Mouse (Mus musculus) MEL (cell line): Measurements from ENCODE around the gene Iqsec3. TPM values are rescaled to one million over a fixed set of nuclear protein-coding genes. Genes with fewer than 3 reads are reported as not detected.

ENCODE experiments used
- DNase-seq: peaks from one replicate; pipeline ENCODE4 v3.0.0; 2011; ENCODE audit warnings: low read depth, low spot score
- H3K27ac ChIP-seq: 2 replicates; pipeline ENCODE4 v1.5.1; 2012; ENCODE audit warnings: low read depth, mild to moderate bottlenecking, control low read depth, low read length, moderate library complexity; ENCODE audit not compliant: control insufficient read depth
- H3K27me3 ChIP-seq, 2 experiments: fragments of 150-350 bp in 1 of 2; sonication (generic) in 1 of 2; 2 replicates each; pipeline ENCODE4 v1.6.1; 2012; ENCODE audit warnings: low read length in 2 of 2, mild to moderate bottlenecking in 2 of 2, improper control_type of control experiment in 1 of 2, moderate library complexity in 1 of 2; ENCODE audit not compliant: insufficient read depth in 2 of 2, control insufficient read depth in 1 of 2
- H3K36me3 ChIP-seq, 2 experiments: 2 replicates each; pipeline ENCODE4 v1.6.1; 2012 to 2014; ENCODE audit warnings: low read length in 2 of 2, improper control_type of control experiment in 1 of 2, inconsistent platforms in 1 of 2, mild to moderate bottlenecking in 1 of 2; ENCODE audit not compliant: insufficient read depth in 2 of 2, control insufficient read depth in 1 of 2
- H3K4me1 ChIP-seq, 2 experiments: fragments of 150-350 bp in 1 of 2; sonication (generic) in 1 of 2; 2 replicates each; pipeline ENCODE4 v1.6.1; 2012; ENCODE audit warnings: low read length in 2 of 2, improper control_type of control experiment in 1 of 2, mild to moderate bottlenecking in 1 of 2; ENCODE audit not compliant: insufficient read depth in 2 of 2, control insufficient read depth in 1 of 2
- H3K4me3 ChIP-seq, 2 experiments: fragments of 150-350 bp in 1 of 2; sonication (generic) in 1 of 2; 2 replicates each; pipeline ENCODE4 v1.5.1; 2012; ENCODE audit warnings: low read depth in 2 of 2, low read length in 2 of 2, mild to moderate bottlenecking in 2 of 2, moderate library complexity in 2 of 2, control low read depth in 1 of 2, improper control_type of control experiment in 1 of 2; ENCODE audit not compliant: control insufficient read depth in 1 of 2, insufficient read depth in 1 of 2
- H3K79me2 ChIP-seq: 2 replicates; pipeline ENCODE4 v1.6.1; 2012; ENCODE audit warnings: mild to moderate bottlenecking, low read length, moderate library complexity; ENCODE audit not compliant: control insufficient read depth, poor library complexity, insufficient read depth
- H3K9ac ChIP-seq: 2 replicates; pipeline ENCODE4 v1.6.1; 2012; ENCODE audit warnings: low read depth, mild to moderate bottlenecking, control low read depth, low read length, moderate library complexity; ENCODE audit not compliant: control insufficient read depth, poor library complexity, severe bottlenecking
- H3K9me3 ChIP-seq: fragments of 150-350 bp; sonication (generic); replicated peaks from 2 replicates; pipeline ENCODE4 v1.6.1; 2012; ENCODE audit warnings: mild to moderate bottlenecking, low read length, improper control_type of control experiment, moderate library complexity; ENCODE audit not compliant: insufficient read depth
- BHLHE40 ChIP-seq: IDR thresholded peaks from 2 replicates; pipeline ENCODE4 v1.6.1; 2012; ENCODE audit warnings: low read depth, mild to moderate bottlenecking, inconsistent platforms, low read length, improper control_type of control experiment, borderline replicate concordance
- CTCF ChIP-seq, 3 experiments: IDR thresholded peaks in 2 of 3; conservative IDR thresholded peaks in 1 of 3; 2 replicates each; pipeline ENCODE4 v1.5.1; 2011 to 2012; ENCODE audit warnings: low read length in 3 of 3, low read depth in 2 of 3, mild to moderate bottlenecking in 2 of 3, improper control_type of control experiment in 1 of 3, inconsistent platforms in 1 of 3, mixed read lengths in 1 of 3, moderate library complexity in 1 of 3; ENCODE audit not compliant: control insufficient read depth in 1 of 3, insufficient read depth in 1 of 3, poor library complexity in 1 of 3, severe bottlenecking in 1 of 3
- ELF1 ChIP-seq: IDR thresholded peaks from 2 replicates; pipeline ENCODE4 v1.6.1; 2014; ENCODE audit warnings: low read depth, mild to moderate bottlenecking, inconsistent platforms, low read length, improper control_type of control experiment, moderate library complexity
- KAT2A ChIP-seq: conservative IDR thresholded peaks from 2 replicates; pipeline ENCODE4 v1.6.1; 2012; ENCODE audit warnings: low read depth, low read length, improper control_type of control experiment, inconsistent platforms
- MAFK ChIP-seq: IDR thresholded peaks from 2 replicates; pipeline ENCODE4 v1.6.1; 2011; ENCODE audit warnings: low read depth, mild to moderate bottlenecking, low read length, improper control_type of control experiment, borderline replicate concordance
- MEF2A ChIP-seq: IDR thresholded peaks from 2 replicates; pipeline ENCODE4 v1.6.1; 2014; ENCODE audit warnings: low read depth, mild to moderate bottlenecking, inconsistent platforms, low read length, improper control_type of control experiment; ENCODE audit not compliant: poor library complexity, insufficient replicate concordance, severe bottlenecking; ENCODE audit errors: extremely low read depth
- MXI1 ChIP-seq: IDR thresholded peaks from 2 replicates; pipeline ENCODE4 v1.6.1; 2011; ENCODE audit warnings: mild to moderate bottlenecking, low read depth, low read length, improper control_type of control experiment
- MYC ChIP-seq: IDR thresholded peaks from 2 replicates; pipeline ENCODE4 v1.6.1; 2011; ENCODE audit warnings: low read depth, mild to moderate bottlenecking, low read length, improper control_type of control experiment, moderate library complexity
- NELFE ChIP-seq: IDR thresholded peaks from 2 replicates; pipeline ENCODE4 v1.6.1; 2011; ENCODE audit warnings: low read depth, low read length, improper control_type of control experiment
- NRF1 ChIP-seq: IDR thresholded peaks from 2 replicates; pipeline ENCODE4 v1.6.1; 2014; ENCODE audit warnings: low read depth, mild to moderate bottlenecking, inconsistent platforms, low read length, improper control_type of control experiment, moderate library complexity; ENCODE audit not compliant: poor library complexity, insufficient read depth, severe bottlenecking
- POLR2AphosphoS2 ChIP-seq: IDR thresholded peaks from 2 replicates; pipeline ENCODE4 v1.6.1; 2011; ENCODE audit warnings: low read length, improper control_type of control experiment
- POLR2AphosphoS5 ChIP-seq: IDR thresholded peaks from 2 replicates; pipeline ENCODE4 v1.6.1; 2012; ENCODE audit warnings: low read depth, borderline replicate concordance, mild to moderate bottlenecking, inconsistent platforms, low read length, moderate library complexity, mixed read lengths
- RAD21 ChIP-seq: IDR thresholded peaks from 2 replicates; pipeline ENCODE4 v1.6.1; 2011; ENCODE audit warnings: mild to moderate bottlenecking, low read depth, low read length, improper control_type of control experiment
- SIN3A ChIP-seq: IDR thresholded peaks from 2 replicates; pipeline ENCODE4 v1.6.1; 2012; ENCODE audit warnings: low read length, improper control_type of control experiment, inconsistent platforms
- UBTF ChIP-seq: IDR thresholded peaks from 2 replicates; pipeline ENCODE4 v1.6.1; 2012; ENCODE audit warnings: low read depth, mild to moderate bottlenecking, inconsistent platforms, low read length, improper control_type of control experiment, moderate library complexity, borderline replicate concordance; ENCODE audit not compliant: insufficient read depth
- USF1 ChIP-seq: IDR thresholded peaks from 2 replicates; pipeline ENCODE4 v1.6.1; 2014; ENCODE audit warnings: low read depth, mild to moderate bottlenecking, inconsistent platforms, low read length, improper control_type of control experiment, moderate library complexity
- ZKSCAN1 ChIP-seq: IDR thresholded peaks from 2 replicates; pipeline ENCODE4 v1.6.1; 2012; ENCODE audit warnings: low read depth, mild to moderate bottlenecking, inconsistent platforms, low read length, improper control_type of control experiment, moderate library complexity
- polyA plus RNA-seq, 2 experiments: library from polyadenylated mRNA; stranded (reverse) in 1 of 2; unstranded in 1 of 2; fragments of >175 nt in 1 of 2; fragments of >200 nt in 1 of 2; gene quantifications; 2 replicates each; pipeline versions ENCODE4 v1.2.1 to v1.2.4; 2012; ENCODE audit warnings: low replicate concordance in 2 of 2, low read depth in 1 of 2; ENCODE audit not compliant: insufficient read length in 2 of 2, insufficient read depth in 1 of 2, missing spikeins in 1 of 2
- total RNA-seq: library from RNA; depleted of rRNA; stranded (reverse); fragments of 300-350 nt; gene quantifications from 2 replicates; pipeline ENCODE4 v1.2.3, GENCODE M21; 2012

The Iqsec3 gene
- total and polyA plus RNA-seq, 3 experiments = 0.04 TPM; not detected in 2

- no peak for DNase-seq
- Histone ChIP-seq H3K27me3 (0 out of 4 replicates have a peak, but pooled peaks cover 0 to 1% of the 10 kb centered on the region in 2 experiments), H3K4me3 (no peak overlapping the region), H3K79me2 (no peaks in the 10 kb centered on the region), H3K27ac (no peak overlapping the region), H3K9me3 (no peaks in the 10 kb centered on the region), H3K36me3 (no peaks in the 10 kb centered on the region), H3K9ac (no peak overlapping the region), H3K4me1 (no peaks in the 10 kb centered on the region)
- no peak for TF ChIP-seq POLR2AphosphoS2
Measured at GRCm38 (mm10) chr6:121495026-121495425, 21.5 kb upstream of the Iqsec3 start.

GRCm38 (mm10) chr6:121494319-121494718 lies 20.8 kb upstream of the Iqsec3 start:
- Histone ChIP-seq H3K36me3 (no peaks in the 10 kb centered on the region), H3K4me1 (no peaks in the 10 kb centered on the region), H3K9me3 (no peaks in the 10 kb centered on the region), H3K27ac (no peak overlapping the region), H3K9ac (no peak overlapping the region), H3K79me2 (no peaks in the 10 kb centered on the region), H3K27me3 (0 out of 4 replicates have a peak, but pooled peaks cover 0 to 1% of the 10 kb centered on the region in 2 experiments), H3K4me3 (no peak overlapping the region)
- no peak for TF ChIP-seq USF1
- no peak for TF ChIP-seq NELFE
- no peak for TF ChIP-seq MYC
- no peak for TF ChIP-seq ZKSCAN1
- no peak for TF ChIP-seq POLR2AphosphoS5
- no peak for TF ChIP-seq NRF1
- no peak for TF ChIP-seq MXI1
- no peak for TF ChIP-seq KAT2A
- DNase-seq = no peak

DNA sequence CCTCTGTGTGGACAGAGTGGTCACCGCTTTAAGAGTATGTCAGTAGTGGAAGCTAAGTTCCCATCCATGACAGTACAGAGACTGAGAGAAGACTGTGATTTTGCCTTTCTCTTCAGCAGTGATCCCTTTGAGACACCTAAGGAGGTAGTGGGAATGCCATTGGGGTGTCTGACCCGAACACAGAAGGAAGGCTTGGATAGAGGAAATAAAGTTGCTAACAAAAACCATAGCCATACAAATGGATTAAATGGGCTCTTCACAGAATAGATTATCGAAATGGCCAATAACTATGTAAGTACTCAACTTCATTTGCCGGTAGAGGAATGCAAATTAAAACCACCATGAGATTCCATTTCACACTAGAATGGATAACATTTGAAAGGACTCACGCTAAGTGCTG lies 17.9 kb upstream of the Iqsec3 start:
- DNase-seq = no peak
- no peaks in the 10 kb centered on the region for H3K79me2 ChIP-seq
- no peak overlapping the region for H3K27ac ChIP-seq
- no peaks in the 10 kb centered on the region for H3K36me3 ChIP-seq
- H3K4me1 ChIP-seq = no peaks in the 10 kb centered on the region
- H3K9ac ChIP-seq = no peak overlapping the region
- H3K27me3 ChIP-seq = 0 out of 4 replicates have a peak, but pooled peaks cover 0 to 1% of the 10 kb centered on the region in 2 experiments
- H3K4me3 ChIP-seq = no peak overlapping the region
- TF ChIP-seq RAD21 = no peak
- no peak for TF ChIP-seq CTCF (IDR thresholded peaks at IDR 0.05 in 2 of 3, conservative IDR thresholded peaks at IDR 0.05 in 1 of 3; ENCODE audit: control insufficient read depth in 1 of 3, insufficient read depth in 1 of 3, low read depth in 2 of 3, low read length in 3 of 3, poor library complexity in 1 of 3, severe bottlenecking in 1 of 3)
- TF ChIP-seq MXI1 = no peak
- no peak for TF ChIP-seq UBTF
- TF ChIP-seq BHLHE40 = no peak
- TF ChIP-seq MEF2A = no peak
- no peak for TF ChIP-seq SIN3A
- no peak for TF ChIP-seq NRF1
- TF ChIP-seq MAFK = no peak
- no peak for TF ChIP-seq ELF1
- H3K9me3 ChIP-seq = no peaks in the 10 kb centered on the region
